Mouse (Mus musculus): Measurements from ENCODE around the gene Gm20388.

- TF ChIP-seq CTCF (IDR thresholded peaks at IDR 0.05; ENCODE audit: extremely low read depth, insufficient read depth, low read length) (no peak), POLR2A (IDR thresholded peaks at IDR 0.05; ENCODE audit: extremely low read depth, insufficient read depth, low read length) (0 out of 2 replicates have a peak, but pooled peaks have one; percentile 24)
Observed at GRCm38 (mm10) chr8:123880271-123880670, 3969.6 kb downstream of the Gm20388 start.

Measured in cortical plate, adult 2 months (tissue).